Mouse (Mus musculus): ENCODE measurements around the gene 1700024G13Rik.
"Not testable (repeated sequence)": the region's sequence is repeated elsewhere in the genome, so short reads cannot be mapped to it uniquely, and the experiment has no call there.

The 1700024G13Rik gene

DNA sequence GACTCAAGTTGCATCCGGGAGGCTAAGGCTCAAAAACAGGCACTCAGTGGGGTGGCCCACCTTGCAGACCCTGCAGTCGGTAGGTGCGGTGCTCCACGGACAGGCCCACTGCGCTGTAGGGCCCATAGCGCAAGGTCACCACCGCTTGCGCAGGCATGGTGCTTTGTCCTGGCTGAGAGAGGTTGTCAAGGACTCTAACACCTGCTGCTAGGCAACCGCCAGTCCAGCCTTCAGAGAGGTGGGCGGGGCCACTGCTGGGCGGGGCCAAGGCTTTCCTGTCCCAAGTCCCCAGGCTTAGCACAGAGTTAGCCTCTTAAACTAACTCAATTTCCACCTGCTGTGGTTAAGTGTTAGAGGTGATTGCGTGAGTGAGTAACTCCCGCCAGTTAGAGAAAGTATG, at the start of gene 1700024G13Rik:
Gene 1700024G13Rik (minus strand): TSS at position 196 of the 400 bp plus-strand sequence.
- in situ Hi-C loops (cut with MboI, MseI), result no loop called here

DNA sequence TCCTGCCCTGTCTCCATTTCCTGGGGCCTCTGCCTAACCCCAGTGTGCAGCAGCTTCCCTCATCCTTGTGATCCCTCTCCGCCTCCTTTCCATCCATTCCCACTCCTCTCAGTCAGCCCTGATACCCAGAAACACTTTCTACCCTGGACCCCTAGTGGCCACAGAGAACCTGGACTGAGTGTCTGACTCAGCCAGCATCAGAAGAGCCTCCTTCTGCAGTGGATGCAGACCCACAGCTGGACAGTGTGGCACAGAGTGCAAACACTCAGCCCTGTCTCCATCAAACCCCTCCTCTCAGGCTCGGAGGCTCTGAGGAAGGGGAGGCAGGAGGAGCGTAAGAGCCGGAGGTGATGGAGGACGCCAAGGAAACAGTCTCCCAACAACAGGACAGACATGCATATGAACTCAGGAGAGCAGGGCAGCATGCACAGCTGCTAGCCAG, 49.2 kb upstream of the 1700024G13Rik start:
- in situ Hi-C loops (cut with MboI, MseI), result no loop called here

DNA sequence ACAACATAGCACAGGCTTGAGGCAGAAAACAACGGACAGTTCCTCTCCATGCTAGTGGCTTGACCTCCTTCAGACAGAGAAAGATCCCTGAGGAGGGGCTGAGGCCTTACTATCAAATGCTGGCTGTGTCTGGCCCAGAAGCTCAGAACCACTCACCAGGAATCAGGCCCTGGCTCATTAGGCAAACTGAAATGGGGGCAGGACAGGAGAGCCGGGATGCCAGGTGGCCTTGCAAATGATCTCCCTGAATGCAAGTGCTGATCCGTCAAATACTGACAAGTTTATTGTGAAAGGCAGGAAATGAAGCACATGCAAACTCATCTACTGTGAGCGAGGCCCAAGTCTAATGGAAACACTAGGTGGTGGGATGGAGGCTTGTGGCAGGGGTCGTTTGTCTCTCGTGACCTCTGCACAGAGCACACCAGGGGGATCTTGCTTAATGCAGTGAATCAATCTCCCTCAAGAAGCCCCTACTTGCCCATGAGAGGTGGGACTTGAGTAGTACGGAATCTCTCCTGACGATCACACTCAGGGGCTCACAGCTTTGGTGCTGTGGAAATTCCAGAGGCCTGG, 40.9 kb upstream of the 1700024G13Rik start:
- in situ Hi-C loops (cut with MboI, MseI), result no loop called here

DNA sequence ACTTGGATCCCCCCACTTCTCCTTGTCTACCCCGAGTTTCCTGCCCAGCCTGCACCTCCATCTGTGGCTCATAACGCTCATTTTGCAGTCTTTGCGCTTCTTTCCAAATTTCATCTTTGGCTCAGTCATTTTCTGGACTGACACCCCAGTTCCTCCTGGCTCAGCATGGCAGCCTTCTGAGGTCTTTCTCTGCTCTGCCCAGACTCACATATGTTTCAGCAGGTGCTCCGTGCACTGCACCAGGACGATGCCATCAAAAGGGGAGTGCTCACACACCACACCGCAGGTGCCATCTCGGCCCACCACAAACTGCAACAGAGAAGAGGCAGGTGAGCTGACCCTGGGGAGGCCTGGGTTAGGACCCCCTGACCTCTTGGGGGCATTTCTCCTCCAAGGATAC, 35.8 kb upstream of the 1700024G13Rik start:
- in situ Hi-C loops (cut with MboI, MseI), result no loop called here

DNA sequence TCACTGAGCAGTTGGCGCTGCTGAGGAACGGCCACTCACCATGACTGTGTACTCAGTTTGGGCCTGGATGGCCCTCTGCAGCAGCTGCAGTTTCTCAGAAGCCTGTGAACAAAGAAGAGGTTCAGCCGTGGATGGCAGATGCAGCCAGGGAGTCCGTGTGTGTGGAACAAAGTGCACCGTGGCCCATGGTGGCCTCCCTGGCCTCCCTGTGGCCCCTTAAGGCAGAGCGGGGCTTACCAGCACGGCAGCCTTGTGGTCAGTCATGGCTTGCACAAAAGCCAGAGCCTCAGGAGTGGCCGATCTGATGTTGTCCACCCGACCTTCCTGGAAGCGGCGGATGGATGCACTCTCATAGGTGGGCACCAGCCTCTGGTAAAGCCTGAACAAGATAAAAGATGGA, 30.6 kb upstream of the 1700024G13Rik start:
- in situ Hi-C loops (cut with MboI, MseI), result no loop called here

DNA sequence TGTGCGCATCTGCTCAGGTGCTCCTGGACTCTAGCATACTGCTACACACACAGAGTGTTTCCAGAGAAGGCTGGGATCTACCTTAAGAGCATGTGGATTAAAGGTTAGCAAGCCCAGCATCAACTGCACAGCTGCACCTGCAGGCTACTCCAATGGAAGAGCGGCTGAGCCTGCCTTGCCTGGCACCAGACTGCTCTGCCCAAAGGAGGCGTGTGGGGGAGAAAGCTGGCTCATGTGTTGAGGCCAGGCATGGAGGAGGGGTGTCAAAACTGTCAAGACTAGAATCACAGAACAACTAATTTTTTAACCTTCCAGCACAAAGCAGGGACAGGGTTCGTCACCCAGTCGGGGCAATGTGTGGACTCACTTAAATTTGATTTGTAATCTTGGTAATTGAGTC, 23.9 kb upstream of the 1700024G13Rik start:
- in situ Hi-C loops (cut with MboI, MseI), result no loop called here

GRCm38 (mm10) chr14:32410084-32410483, 21.9 kb upstream of the 1700024G13Rik start:
- in situ Hi-C loops (cut with MboI, MseI), result no loop called here

DNA sequence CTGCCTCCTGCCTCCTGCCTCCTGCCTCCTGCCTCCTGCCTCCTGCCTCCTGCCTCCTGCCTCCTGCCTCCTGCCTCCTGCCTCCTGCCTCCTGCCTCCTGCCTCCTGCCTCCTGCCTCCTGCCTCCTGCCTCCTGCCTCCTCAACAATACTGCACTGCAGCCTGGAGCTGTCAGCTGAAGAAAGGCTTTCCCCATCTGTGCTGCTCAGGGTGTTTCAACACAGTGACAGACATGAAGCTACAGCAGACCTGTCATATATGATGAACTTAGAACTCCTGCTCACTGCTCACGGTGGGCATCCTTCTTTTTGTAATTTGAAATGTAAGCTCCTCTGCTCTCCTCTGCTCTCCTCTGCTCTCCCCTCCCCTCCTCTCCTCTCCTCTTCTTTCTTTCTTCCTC, 17.2 kb upstream of the 1700024G13Rik start:
- in situ Hi-C loops (cut with MboI, MseI), result not testable (repeated sequence)

DNA sequence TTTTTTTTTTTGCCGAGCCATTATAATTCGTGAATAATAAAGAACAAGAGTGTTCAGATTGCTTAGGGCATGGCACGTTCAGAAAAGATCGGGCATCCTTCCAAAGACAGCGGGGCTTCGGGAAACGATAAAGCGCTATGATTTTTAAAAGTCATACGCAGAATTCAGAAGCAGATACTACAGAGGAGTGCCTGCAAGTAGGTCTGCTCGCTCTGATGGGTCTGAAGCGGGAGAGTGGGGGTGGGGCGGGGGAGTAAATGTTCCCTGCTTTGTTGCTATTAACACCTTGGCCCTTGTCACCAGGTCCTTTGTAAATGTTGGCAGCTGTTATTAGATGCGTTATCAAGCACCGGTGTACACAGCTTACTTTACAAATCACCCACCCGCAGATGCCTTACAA, 6.6 kb downstream of the 1700024G13Rik start:
- in situ Hi-C loops (cut with MboI, MseI), result no loop called here

GRCm38 (mm10) chr14:32381066-32381465, 7.1 kb downstream of the 1700024G13Rik start:
- in situ Hi-C loops (cut with MboI, MseI), result no loop called here

GRCm38 (mm10) chr14:32380099-32380480, 8.1 kb downstream of the 1700024G13Rik start:
- in situ Hi-C loops (cut with MboI, MseI), result no loop called here

GRCm38 (mm10) chr14:32379395-32380098, 8.6 kb downstream of the 1700024G13Rik start:
- in situ Hi-C loops (cut with MboI, MseI), result no loop called here

DNA sequence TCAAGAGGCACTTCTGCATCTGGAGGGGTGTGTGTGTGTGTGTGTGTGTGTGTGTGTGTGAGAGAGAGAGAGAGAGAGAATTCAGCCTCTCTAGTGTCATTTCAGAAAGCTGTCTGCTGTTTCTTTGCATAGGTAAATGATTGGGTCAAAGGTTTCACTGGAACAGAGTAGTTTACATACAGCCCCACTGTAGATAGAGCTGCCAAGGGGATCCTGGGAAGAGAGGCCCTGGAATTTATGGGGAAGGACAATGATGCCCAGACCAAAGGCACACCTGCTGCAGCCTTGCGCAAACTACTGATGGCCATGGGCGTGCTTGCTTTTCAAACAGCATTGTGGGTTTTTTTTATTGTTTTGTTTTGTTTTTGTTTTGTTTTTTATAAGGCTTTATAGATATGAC, 15.7 kb downstream of the 1700024G13Rik start:
- in situ Hi-C loops (cut with MboI, MseI), result no loop called here

GRCm38 (mm10) chr14:32369756-32370155, 18.4 kb downstream of the 1700024G13Rik start:
- in situ Hi-C loops (cut with MboI, MseI), result no loop called here

GRCm38 (mm10) chr14:32364359-32364758, 23.8 kb downstream of the 1700024G13Rik start:
- in situ Hi-C loops (cut with MboI, MseI), result no loop called here

- in situ Hi-C loops (cut with MboI, MseI), result not testable (repeated sequence)
Observed at GRCm38 (mm10) chr14:32351181-32351920, 36.8 kb downstream of the 1700024G13Rik start.

GRCm38 (mm10) chr14:32347307-32347706, 40.9 kb downstream of the 1700024G13Rik start:
- in situ Hi-C loops (cut with MboI, MseI), result loop anchor here (25.0 kb wide), 1 partner anchor 115 kb away; the partner anchor contains the start of genes Chat and Slc18a3

GRCm38 (mm10) chr14:32344694-32345093, 43.5 kb downstream of the 1700024G13Rik start:
- in situ Hi-C loops (cut with MboI, MseI), result loop anchor here (25.0 kb wide), 1 partner anchor 118 kb away; the partner anchor contains the start of genes Chat and Slc18a3

DNA sequence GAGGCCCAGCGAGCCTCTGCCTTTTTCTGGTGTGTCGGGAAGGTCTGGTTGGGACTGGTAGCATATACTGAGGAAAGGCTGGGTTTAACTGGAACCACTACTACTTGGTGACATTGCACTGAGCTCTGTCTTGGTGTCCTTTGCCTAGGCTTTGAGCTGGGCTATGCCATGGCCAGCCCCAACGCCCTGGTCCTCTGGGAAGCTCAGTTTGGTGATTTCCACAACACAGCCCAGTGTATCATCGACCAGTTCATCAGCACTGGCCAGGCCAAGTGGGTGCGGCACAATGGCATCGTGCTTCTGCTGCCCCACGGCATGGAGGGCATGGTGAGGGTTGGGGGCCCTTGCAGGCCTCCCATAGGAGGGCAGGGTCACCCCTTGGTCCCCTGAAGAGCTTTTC, 44.0 kb downstream of the 1700024G13Rik start:
- in situ Hi-C loops (cut with MboI, MseI), result loop anchor here (25.0 kb wide), 1 partner anchor 118 kb away; the partner anchor contains the start of genes Chat and Slc18a3

DNA sequence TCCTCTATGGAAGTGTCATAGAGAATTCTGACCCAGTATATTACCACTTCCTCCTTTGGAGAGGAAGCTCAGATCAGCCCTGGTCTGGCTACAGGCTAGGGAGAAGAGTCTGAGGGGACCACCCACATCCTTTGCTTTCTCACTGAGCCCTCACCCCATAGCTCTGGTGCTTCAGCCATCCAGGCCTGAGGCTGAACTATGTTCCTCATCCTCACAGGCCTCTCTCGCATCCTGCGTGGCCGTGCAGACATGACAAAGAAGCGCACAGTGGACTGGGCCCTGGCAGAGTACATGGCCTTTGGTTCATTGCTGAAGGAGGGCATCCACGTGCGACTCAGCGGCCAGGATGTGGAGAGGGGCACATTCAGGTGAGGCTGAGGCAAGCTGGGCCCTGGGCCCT, 46.4 kb downstream of the 1700024G13Rik start:
- in situ Hi-C loops (cut with MboI, MseI), result loop anchor here (25.0 kb wide), 1 partner anchor 120 kb away; the partner anchor contains the start of genes Chat and Slc18a3

GRCm38 (mm10) chr14:32336547-32336946, 51.6 kb downstream of the 1700024G13Rik start:
- in situ Hi-C loops (cut with MboI, MseI), result loop anchor here (25.0 kb wide), 1 partner anchor 126 kb away; the partner anchor contains the start of genes Chat and Slc18a3

DNA sequence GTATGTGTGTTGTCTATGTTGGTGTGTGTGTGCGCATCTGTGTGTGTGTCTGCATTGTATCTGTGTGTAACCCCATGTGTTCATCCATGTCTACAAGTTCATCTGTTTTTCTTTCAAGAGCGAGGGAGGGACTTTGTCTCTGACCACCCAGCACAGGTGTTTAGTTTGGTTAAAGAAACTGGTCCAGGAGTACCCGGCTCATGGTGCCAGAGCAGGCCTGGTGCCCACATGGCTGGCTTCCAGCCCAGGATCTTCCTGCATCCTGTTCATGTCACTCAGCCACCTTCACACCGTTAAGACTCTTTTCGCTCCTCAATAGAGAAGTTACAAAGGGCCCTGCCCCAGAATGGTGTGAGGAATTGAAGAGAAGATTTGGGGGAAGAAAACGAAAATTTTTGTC, 52.2 kb downstream of the 1700024G13Rik start:
- in situ Hi-C loops (cut with MboI, MseI), result loop anchor here (25.0 kb wide), 1 partner anchor 126 kb away; the partner anchor contains the start of genes Chat and Slc18a3
